Mouse (Mus musculus): ENCODE measurements at regions not wholly inside any gene's neighbourhood (a gene's known extent, or its start where the extent isn't known, plus 50 kb on each side); places are given as distances from the start of the nearest gene placed in this dataset.

DNA sequence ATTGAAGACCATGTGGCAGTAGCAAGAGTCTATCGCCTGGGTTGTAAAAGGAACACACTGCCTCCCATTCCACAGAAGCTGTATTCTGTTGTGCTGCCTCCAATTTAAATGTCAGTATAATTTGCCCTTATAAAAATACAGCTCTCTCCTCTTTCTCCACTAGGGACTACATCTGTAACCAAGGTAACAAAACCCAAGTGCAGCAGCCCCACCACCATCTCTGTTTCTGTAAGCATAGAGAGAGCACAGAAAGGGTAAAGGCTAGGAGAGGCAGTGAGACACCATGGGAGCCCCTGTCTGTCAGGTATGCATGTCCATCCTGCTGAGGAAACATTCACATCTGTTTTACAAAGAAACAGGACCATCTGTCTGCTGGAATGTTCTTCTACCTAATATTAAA is 344.4 kb downstream of the Ccser2 start:
- ATAC-seq (replicated peaks; ENCODE audit: poor library complexity): no peak

DNA sequence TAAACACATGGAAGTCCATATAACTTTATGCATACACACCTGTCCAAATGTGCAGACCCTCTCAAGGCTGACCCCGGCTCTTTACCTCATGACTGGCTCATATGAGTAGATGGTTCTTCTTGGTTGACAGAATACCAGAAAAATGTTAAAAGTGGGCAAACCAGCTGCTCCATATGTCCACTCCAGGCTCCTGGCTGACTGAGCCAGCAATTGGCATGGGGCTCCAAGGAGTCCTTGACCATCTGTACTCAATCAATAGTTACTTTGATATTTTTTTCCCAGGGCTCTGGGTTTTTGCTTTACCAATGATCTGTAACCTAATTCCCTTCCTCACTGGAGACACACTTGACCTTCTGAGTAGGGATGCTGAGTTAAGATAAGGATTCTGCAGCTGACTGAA is 345.5 kb downstream of the Ccser2 start:
- ATAC-seq (replicated peaks; ENCODE audit: poor library complexity): no peak

GRCm38 (mm10) chr14:36618459-36619085 is 350.0 kb downstream of the Ccser2 start:
- ATAC-seq (replicated peaks; ENCODE audit: poor library complexity): peak; percentile 95

GRCm38 (mm10) chr14:36617987-36618386 is 350.6 kb downstream of the Ccser2 start:
- ATAC-seq (replicated peaks; ENCODE audit: poor library complexity): 0 out of 2 replicates have a peak, but pooled peaks have one; percentile 5

DNA sequence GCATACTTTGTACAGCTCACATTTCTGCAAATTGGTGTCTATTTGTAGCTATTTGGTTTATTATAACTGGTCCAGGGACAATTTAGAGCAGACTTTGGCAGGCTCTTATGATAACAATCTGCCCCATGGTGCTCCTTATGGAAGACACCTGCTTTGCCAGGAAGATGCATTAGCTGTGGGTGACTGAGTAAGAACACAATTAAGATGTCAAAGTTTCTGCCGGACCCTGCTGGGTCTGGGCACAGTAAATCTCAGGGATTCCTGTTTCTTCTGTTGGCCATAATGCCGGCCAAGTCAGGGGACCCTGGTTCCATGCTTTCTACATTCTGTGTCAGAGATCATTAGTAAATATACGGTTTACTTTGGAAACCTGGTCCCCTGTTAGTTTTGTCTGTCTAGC is 353.7 kb downstream of the Ccser2 start:
- no peak for ATAC-seq (replicated peaks; ENCODE audit: poor library complexity)

DNA sequence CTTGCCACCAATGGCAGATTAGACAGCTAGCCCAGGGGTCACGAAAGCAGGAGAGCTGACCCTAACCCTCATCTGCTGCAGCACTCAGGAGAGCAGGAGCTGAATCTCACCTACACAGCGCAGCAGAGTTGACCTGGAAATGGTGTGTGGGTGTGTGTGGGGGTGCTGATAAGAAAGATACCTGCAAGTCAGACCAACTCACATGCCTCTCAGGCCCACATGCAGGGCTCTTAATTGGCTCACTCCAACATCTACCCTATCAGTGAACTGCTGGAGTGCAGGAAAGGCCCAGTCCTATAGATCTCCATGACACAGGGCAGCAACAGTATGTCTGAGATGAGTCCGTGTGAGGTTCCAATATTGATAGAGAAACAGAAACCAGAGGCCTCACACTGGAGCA is 355.7 kb downstream of the Ccser2 start:
- ATAC-seq (replicated peaks; ENCODE audit: poor library complexity): peak; percentile 48

- ATAC-seq (replicated peaks; ENCODE audit: poor library complexity): peak; percentile 84
These were observed 384.4 kb downstream of the Ccser2 start for GRCm38 (mm10) chr14:36584065-36584635.

DNA sequence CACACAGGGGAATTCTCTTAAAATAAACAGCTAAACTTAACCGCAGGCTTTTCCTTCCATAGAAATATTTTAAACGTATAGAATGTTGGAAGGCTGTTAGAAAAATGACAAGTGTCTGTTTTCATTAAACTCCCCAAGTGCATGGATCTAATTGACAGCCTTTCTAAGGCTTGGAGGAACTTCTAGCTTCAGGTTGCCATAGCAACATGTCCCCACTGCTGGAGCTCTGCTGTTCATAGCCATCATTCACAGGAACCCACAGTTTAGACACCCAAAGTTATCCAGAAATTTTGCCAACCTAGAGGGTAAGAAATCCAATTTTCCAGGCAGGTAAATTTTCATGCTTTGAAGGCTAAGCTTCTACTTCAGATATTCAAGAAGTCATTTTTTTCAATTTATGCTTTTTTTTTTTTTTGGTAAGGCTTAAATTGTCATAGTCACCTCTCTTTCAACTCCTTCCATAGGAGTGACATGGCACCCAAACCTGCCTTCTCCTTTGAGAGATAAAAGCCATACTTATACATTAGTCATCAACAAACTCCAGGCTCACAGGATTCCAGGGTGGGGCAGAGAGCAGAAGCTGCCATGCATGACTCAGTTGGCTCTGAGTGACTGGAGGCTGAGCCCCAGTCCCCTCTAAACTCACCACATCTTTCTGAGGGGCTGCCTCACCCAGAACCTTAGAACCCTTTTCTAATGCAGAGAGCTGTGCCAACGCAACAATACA is 385.1 kb downstream of the Ccser2 start:
- no peak for ATAC-seq (replicated peaks; ENCODE audit: poor library complexity)

- ATAC-seq (replicated peaks; ENCODE audit: poor library complexity): no peak
These were observed 405.2 kb downstream of the Ccser2 start for GRCm38 (mm10) chr14:36563229-36563865.

GRCm38 (mm10) chr14:36537402-36537801 is 431.2 kb downstream of the Ccser2 start:
- ATAC-seq (replicated peaks; ENCODE audit: poor library complexity): no peak

DNA sequence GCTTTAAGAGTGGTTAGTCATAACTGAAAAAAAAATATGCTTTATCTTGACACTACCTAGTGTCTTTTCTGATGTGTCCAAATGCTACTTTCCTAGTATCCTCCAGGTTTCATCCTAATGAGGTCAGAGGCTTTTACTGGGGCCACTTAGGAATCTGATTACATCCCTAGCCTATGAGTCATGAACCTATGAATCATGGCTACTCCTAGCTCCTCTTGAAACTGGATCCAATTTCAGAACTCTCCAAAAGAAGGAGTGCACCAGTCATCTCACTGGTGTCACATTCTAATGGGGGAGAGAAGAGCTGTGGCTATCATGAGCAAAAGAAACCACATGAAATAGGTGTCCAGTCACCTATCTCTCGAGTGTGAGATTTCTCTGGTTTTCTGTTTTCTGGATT is 432.6 kb downstream of the 4930474N05Rik start:
- no peak for ATAC-seq (replicated peaks; ENCODE audit: poor library complexity)

DNA sequence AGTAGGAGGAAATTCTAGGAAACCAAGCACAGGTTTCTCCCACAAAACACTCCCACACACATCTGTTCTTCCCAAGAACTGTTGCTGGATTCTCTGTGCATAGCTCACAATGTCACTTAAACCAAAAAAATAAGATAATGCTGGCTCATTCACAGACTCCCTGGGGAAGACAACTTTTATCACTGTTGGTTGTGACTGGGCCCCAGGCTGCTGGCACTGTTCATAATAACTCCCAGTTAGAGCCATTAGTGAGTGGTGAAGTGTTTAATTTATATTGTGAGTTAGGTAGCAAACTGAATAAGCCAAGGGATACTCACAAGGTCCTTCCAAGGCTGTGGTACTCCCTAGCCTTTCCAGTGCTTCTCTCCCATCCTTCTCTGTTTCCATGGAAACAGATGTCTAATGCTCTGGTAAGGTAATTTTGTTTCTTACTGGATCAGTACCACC is 430.9 kb downstream of the 4930474N05Rik start:
- ATAC-seq (replicated peaks; ENCODE audit: poor library complexity): no peak

- ATAC-seq (replicated peaks; ENCODE audit: poor library complexity): 0 out of 2 replicates have a peak, but pooled peaks have one; percentile 39
These were observed 407.6 kb downstream of the 4930474N05Rik start for GRCm38 (mm10) chr14:36502076-36502994.

DNA sequence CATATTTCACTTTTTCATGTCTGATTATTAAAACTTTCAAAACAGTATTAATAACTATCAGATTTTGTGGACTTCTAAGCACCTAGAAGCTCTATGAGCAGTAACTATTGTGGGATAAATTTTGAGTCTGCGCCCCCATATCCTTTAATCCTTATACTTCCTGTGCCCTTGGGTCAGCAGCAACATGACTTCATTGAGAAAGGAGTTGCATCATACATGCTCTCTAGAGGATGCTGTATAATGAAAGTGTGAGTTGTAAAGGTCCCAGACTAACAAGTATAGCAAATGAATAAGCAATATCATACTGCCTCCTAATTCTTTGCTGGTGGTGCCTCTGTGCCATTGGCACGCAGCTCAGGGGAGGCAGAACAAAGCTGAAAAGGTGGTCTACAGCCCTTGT is 404.6 kb downstream of the 4930474N05Rik start:
- no peak for ATAC-seq (replicated peaks; ENCODE audit: poor library complexity)

GRCm38 (mm10) chr14:36485499-36485898 is 390.8 kb downstream of the 4930474N05Rik start:
- no peak for ATAC-seq (replicated peaks; ENCODE audit: poor library complexity)

- no peak for ATAC-seq (replicated peaks; ENCODE audit: poor library complexity)
These were observed 376.9 kb downstream of the 4930474N05Rik start for GRCm38 (mm10) chr14:36471617-36472016.

DNA sequence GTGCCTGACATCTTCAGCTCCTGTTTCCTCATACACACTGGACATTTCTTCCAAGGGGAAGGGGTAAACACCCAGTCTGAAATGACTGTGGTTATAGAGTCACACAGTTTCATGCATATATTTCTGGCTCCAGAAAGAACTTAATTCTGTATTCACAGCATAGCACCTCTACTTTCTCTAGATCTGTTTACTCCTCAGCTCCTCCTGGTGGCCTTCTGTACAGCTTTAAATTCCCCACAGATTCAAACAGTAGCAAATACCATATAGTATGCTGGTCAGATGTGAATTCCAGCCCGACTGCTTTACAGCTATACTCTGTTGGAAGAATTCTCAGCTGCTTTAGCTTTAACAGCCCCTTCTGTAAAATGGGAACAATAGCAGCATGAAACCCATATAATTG is 375.6 kb downstream of the 4930474N05Rik start:
- 0 out of 2 replicates have a peak, but pooled peaks have one; percentile 34 for ATAC-seq (replicated peaks; ENCODE audit: poor library complexity)

- peak; percentile 44 for ATAC-seq (replicated peaks; ENCODE audit: poor library complexity)
These were observed 358.3 kb downstream of the 4930474N05Rik start for GRCm38 (mm10) chr14:36453049-36453448.

DNA sequence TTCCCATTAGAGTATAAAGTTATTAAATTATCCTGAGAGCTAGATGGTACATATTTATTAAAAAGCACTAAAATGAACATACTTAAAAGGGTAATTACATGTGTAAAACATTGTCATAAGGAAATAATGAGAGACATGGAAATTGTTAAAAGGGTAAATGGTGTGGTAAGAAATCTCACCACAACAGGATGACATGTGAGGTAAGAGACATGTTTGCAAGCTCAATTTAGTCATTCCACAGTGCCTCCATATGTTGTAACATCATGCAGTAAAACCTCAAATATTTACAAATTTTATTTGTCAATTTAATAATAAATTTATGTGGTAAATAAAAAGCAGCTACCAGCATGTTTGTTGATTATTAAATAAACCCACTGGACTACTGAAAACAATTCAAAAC is 355.4 kb downstream of the 4930474N05Rik start:
- ATAC-seq (replicated peaks; ENCODE audit: poor library complexity): peak; percentile 87

DNA sequence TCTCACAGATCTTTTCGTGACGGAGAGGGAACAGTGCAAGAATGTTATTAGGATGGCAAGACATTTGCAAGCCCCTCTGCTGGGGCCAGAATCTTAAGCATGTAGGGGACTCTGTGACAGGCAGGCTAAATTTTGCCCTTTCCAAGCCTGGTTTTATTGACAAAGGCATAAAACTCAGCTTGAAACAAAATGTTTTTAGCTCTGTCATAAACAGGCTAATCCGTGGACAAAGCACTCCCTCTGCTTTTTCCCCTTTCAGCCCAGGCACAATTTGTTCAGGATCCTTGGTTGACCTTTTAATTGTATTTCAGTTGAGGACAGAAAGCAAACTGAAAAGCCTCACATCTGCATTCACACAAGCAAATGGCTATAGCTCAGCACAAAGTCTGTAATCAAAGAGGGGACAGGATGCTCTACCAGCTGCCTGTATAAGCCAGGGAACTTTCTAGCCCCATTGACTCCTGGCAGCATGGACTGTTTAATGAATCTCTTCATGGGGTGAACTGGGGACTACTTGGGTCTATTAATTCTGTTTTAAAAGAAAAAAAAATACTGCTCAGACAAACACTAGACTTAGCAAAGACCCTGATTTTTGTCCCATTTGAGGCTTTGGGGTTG is 320.0 kb downstream of the 4930474N05Rik start:
- ATAC-seq (replicated peaks; ENCODE audit: poor library complexity): no peak
